Mouse (Mus musculus) C2C12 (cell line): ENCODE measurements around the gene Nlk.

Experiments
- CEBPB ChIP-seq: IDR thresholded peaks from one replicate; pipeline ENCODE4 v1.6.1; 2011; ENCODE audit warnings: low read depth, mild to moderate bottlenecking, control low read depth, moderate library complexity
- CTCF ChIP-seq: IDR thresholded peaks from one replicate; pipeline ENCODE4 v1.5.1; 2011; ENCODE audit not compliant: control insufficient read depth, insufficient read depth, insufficient read length
- FOSL1 ChIP-seq: IDR thresholded peaks from one replicate; pipeline ENCODE4 v1.8.0; 2011; ENCODE audit warnings: mild to moderate bottlenecking, low read length; ENCODE audit not compliant: poor library complexity, insufficient read depth, severe bottlenecking
- MAX ChIP-seq: IDR thresholded peaks from one replicate; pipeline ENCODE4 v1.6.1; 2011; ENCODE audit warnings: mild to moderate bottlenecking, control low read depth

DNA sequence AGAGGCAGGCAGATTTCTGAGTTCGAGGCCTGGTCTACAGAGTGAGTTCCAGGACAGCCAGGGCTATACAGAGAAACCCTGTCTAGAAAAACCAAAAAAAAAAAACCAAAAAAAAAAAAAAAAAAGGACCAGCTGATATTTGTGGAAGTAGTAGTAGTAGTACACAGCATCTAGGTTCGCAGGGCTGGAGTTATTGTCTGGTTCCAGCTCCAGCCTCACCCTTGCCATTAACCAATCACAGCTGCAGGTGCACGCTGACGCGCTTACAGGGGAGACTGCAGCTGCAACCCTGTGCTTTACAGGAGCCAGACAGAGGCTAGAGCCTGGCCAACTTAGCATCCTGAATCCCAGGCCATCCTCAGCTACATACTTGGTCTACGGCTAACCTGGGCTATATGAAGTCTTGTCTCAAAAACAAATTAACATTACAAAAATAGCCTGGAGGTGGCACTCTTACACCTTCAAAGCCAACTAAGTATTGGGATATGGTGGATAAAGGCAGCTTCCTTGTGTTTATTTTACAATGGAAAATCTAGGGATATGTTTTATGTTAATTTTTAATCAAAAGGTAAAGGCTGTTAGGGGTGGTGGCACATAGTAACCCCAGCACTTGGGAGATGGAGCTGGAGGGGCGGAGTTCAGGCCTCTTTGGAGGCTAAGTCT, 152.6 kb downstream of the Nlk start:
- TF ChIP-seq MAX (no peak), CTCF (no peak), FOSL1 (no peak), CEBPB (no peak)
